Mouse (Mus musculus) lung, postnatal 0 days (tissue): ENCODE data around the gene Snx15.

Source experiments
- CTCF ChIP-seq: IDR thresholded peaks from 2 replicates; pipeline ENCODE4 v1.5.1; 2016; ENCODE audit warnings: antibody characterized with exemption, mild to moderate bottlenecking
- EP300 ChIP-seq: IDR thresholded peaks from 2 replicates; pipeline ENCODE4 v1.6.1; 2016; ENCODE audit warnings: antibody characterized with exemption, mild to moderate bottlenecking, control low read depth

DNA sequence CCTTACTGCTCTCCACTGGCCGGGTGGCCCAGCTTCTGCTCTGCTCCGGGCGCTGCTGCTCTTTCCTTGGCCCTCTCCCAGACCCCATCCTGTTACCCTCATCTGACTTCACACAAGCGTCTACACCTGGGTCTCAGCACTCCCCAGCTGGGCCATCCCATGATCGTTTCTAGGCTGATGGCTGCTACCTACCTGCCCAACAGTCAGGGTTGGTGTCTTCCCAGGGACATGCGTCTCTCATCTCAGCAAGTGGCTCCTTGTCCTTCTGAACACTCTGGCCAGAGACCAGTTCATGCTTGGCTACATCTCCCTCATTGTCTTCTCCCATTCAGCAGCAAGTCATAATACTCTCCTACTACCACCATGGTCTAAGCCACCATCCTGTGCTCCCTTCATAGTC, 11.6 kb upstream of the Snx15 start:
- no peak for TF ChIP-seq EP300
- no peak for TF ChIP-seq CTCF
